ENCODE assay signal across 8 mouse cellular contexts in the genomic region with DNA sequence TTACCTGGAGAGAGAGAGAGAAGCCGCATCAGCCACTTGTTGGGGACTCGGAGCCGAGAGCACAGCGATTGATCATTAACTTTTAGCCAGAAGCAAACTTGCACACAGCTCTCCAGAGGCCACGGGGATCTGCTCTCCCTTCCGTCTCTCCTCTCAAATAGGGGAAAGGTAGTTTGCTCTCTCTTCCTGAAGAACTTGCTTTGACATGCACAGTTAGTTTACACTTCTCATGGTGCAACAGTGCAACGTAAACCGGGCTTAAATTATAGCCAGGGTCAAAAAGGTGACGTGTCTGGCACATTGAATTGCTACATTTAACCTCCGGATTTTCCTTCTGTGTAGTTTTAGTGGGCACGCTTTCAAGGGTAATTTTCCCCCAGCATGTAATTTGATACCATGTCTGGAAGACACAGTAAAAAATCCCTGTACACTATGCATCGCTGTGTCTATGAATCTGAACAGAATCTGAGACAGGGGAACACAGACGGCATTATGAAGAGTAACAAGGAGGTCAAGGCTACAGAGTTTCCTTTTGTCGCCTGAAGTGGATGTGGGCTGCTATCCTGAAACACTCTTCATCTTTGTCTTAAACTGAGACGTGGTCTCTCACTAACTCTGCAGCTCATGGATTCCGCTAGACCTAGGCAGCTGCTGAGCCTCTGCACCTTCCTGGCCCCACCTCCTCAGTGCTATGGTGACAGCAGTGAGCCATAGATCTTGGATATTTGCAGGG.
A peak's percentile ranks its signal among the peaks of the same experiment; 100 is the strongest.
DNase-seq lines count a peak whose midpoint lies in the region; ATAC-seq and TF ChIP-seq lines count a peak whose summit lies in the region.

No protein-coding gene starts in this region.

- H3ac ChIP-seq in myocyte (ENCODE audit: control insufficient read depth, insufficient read length), result no peak overlapping the region

- no peak overlapping the region; the same call in 1 of the 2 replicates for H3K9ac ChIP-seq in heart, postnatal 0 days (replicated peaks; ENCODE audit: low read depth, low read length)
- H3K9ac ChIP-seq in embryonic facial prominence, embryonic 14.5 days (ENCODE audit: low read depth, low read length), result 0 out of 2 replicates have a peak overlapping the region, but pooled peaks have one; percentile 1
- H3K9ac ChIP-seq in kidney, postnatal 0 days (ENCODE audit: low read depth, low read length), result peak overlapping the region; percentile 2; the same call in 1 of the 2 replicates

- 38% methylated on average over 16 of the region's 16 CpGs for WGBS in heart, postnatal 0 days
- WGBS in embryonic facial prominence, embryonic 14.5 days, result 12% methylated on average over 16 of the region's 16 CpGs
- 1% methylated on average over 16 of the region's 16 CpGs for WGBS in kidney, postnatal 0 days

- TF ChIP-seq CTCF in heart, postnatal 0 days (IDR thresholded peaks at IDR 0.05; ENCODE audit: low read depth), result no peak
- TF ChIP-seq CTCF in kidney, postnatal 0 days (IDR thresholded peaks at IDR 0.05; ENCODE audit: low read depth), result no peak

- 0 out of 2 replicates have a peak overlapping the region, but pooled peaks have one; percentile 17 for H3K4me3 ChIP-seq in heart, postnatal 0 days (ENCODE audit: low read depth, low read length)
- peak overlapping the region; percentile 5; the same call in 1 of the 2 replicates for H3K4me3 ChIP-seq in embryonic facial prominence, embryonic 14.5 days (ENCODE audit: low read depth, low read length)
- H3K4me3 ChIP-seq in kidney, postnatal 0 days (replicated peaks; ENCODE audit: low read depth, low read length), result peak overlapping the region; percentile 5; the same call in 1 of the 2 replicates
- no peak overlapping the region for H3K4me3 ChIP-seq in myocyte

- peaks cover 8% of the 10 kb centered on the region for H3K4me1 ChIP-seq in heart, postnatal 0 days (ENCODE audit: control insufficient read depth, insufficient read depth)
- peaks cover 24% of the 10 kb centered on the region for H3K4me1 ChIP-seq in embryonic facial prominence, embryonic 14.5 days (ENCODE audit: control insufficient read depth, insufficient read depth, low read length)
- H3K4me1 ChIP-seq in kidney, postnatal 0 days (replicated peaks; ENCODE audit: insufficient read depth, low read length), result 0 out of 2 replicates have a peak, but pooled peaks cover 3% of the 10 kb centered on the region

- intact Hi-C loops in heart, postnatal 36 days (cut with DNase I), result loop anchor here (5.0 kb wide), 1 partner anchor 691 kb away; no protein-coding TSS in a partner anchor

- DNase-seq in heart, postnatal 0 days (ENCODE audit: low spot score), result no peak
- no peak for DNase-seq in heart, postnatal 36 days
- DNase-seq in embryonic facial prominence, embryonic 14.5 days (ENCODE audit: low spot score), result peak; percentile 67
- peak; percentile 78 for DNase-seq in kidney, postnatal 0 days (ENCODE audit: low spot score)
- DNase-seq in B cell, adult 2 months, result no peak
- DNase-seq in urinary bladder, postnatal 10 days (ENCODE audit: low spot score), result no peak
- no peak for DNase-seq in MN1 (ENCODE audit: low spot score)

- no peaks in the 10 kb centered on the region for H3K27me3 ChIP-seq in heart, postnatal 0 days (ENCODE audit: control insufficient read depth, insufficient read depth, low read length)
- no peaks in the 10 kb centered on the region for H3K27me3 ChIP-seq in embryonic facial prominence, embryonic 14.5 days (replicated peaks; ENCODE audit: control insufficient read depth, insufficient read depth, low read length)
- H3K27me3 ChIP-seq in kidney, postnatal 0 days (ENCODE audit: insufficient read depth, low read length), result no peaks in the 10 kb centered on the region
- H3K27me3 ChIP-seq in myocyte (ENCODE audit: control insufficient read depth, insufficient read depth, insufficient read length), result no peaks in the 10 kb centered on the region

- TF ChIP-seq POLR2A in myocyte (IDR thresholded peaks at IDR 0.05; ENCODE audit: insufficient read length, low read depth), result no peak

- no peaks in the 10 kb centered on the region for H3K36me3 ChIP-seq in heart, postnatal 0 days (replicated peaks; ENCODE audit: control insufficient read depth, insufficient read depth, low read length)
- H3K36me3 ChIP-seq in embryonic facial prominence, embryonic 14.5 days (ENCODE audit: control insufficient read depth, insufficient read depth, low read length), result no peaks in the 10 kb centered on the region
- H3K36me3 ChIP-seq in kidney, postnatal 0 days (ENCODE audit: insufficient read depth, low read length), result no peaks in the 10 kb centered on the region
- no peaks in the 10 kb centered on the region for H3K36me3 ChIP-seq in myocyte (ENCODE audit: control insufficient read depth, insufficient read depth)

- no peak for TF ChIP-seq EP300 in heart, postnatal 0 days (IDR thresholded peaks at IDR 0.05; ENCODE audit: low read depth)

- no peak for ATAC-seq in heart, postnatal 0 days (ENCODE audit: insufficient read depth, low read depth)
- ATAC-seq in embryonic facial prominence, embryonic 14.5 days (ENCODE audit: low read depth), result peak; percentile 76
- peak; percentile 77 for ATAC-seq in kidney, postnatal 0 days (replicated peaks; ENCODE audit: low FRiP score, low read depth)

- no peak overlapping the region for H3K27ac ChIP-seq in heart, postnatal 0 days (ENCODE audit: low read depth)
- H3K27ac ChIP-seq in embryonic facial prominence, embryonic 14.5 days (replicated peaks; ENCODE audit: low read depth, low read length), result peak overlapping the region; percentile 17
- peak overlapping the region; percentile 52; the same call in 1 of the 2 replicates for H3K27ac ChIP-seq in kidney, postnatal 0 days

- no peaks in the 10 kb centered on the region for H3K9me3 ChIP-seq in heart, postnatal 0 days (replicated peaks; ENCODE audit: control insufficient read depth, low read length)
- no peaks in the 10 kb centered on the region for H3K9me3 ChIP-seq in embryonic facial prominence, embryonic 14.5 days (ENCODE audit: control insufficient read depth, low read length)
- no peaks in the 10 kb centered on the region for H3K9me3 ChIP-seq in kidney, postnatal 0 days (replicated peaks; ENCODE audit: low read length)

- H3K79me2 ChIP-seq in myocyte (ENCODE audit: control insufficient read depth, insufficient read depth), result no peaks in the 10 kb centered on the region

- H3K4me2 ChIP-seq in heart, postnatal 0 days (ENCODE audit: low read depth, low read length), result peak overlapping the region; percentile 41
- H3K4me2 ChIP-seq in embryonic facial prominence, embryonic 14.5 days (ENCODE audit: low read depth, low read length), result peak overlapping the region; percentile 41
- H3K4me2 ChIP-seq in kidney, postnatal 0 days (ENCODE audit: low read length), result peak overlapping the region; percentile 45
- H3K4me2 ChIP-seq in myocyte (ENCODE audit: low read depth), result peak overlapping the region; percentile 6

TF ChIP-seq in myocyte, 11 proteins besides CTCF, POLR2A, EP300 and RAD21:
- TF ChIP-seq MYOG (IDR thresholded peaks at IDR 0.05; ENCODE audit: control insufficient read depth in 1 of 3, insufficient read depth in 1 of 3, insufficient read length in 2 of 3, low read depth in 2 of 3) (no peak), TCF3 (IDR thresholded peaks at IDR 0.05; ENCODE audit: insufficient read length, low read depth) (no peak), POLR2AphosphoS2 (IDR thresholded peaks at IDR 0.05; ENCODE audit: insufficient read length, low read depth) (no peak), CEBPB (IDR thresholded peaks at IDR 0.05; ENCODE audit: insufficient read depth, poor library complexity, severe bottlenecking) (no peak), USF1 (IDR thresholded peaks at IDR 0.05; ENCODE audit: low read depth) (no peak), MYOD1 (IDR thresholded peaks at IDR 0.05; ENCODE audit: control insufficient read depth in 1 of 3, insufficient read length in 2 of 3, low read depth in 2 of 3) (no peak), REST (IDR thresholded peaks at IDR 0.05; ENCODE audit: insufficient read depth, insufficient read length) (no peak), TCF12 (IDR thresholded peaks at IDR 0.05; ENCODE audit: insufficient read depth, poor library complexity, severe bottlenecking) (no peak), MAX (IDR thresholded peaks at IDR 0.05; ENCODE audit: low read depth) (no peak), E2F4 (IDR thresholded peaks at IDR 0.05; ENCODE audit: insufficient read depth) (no peak), SRF (IDR thresholded peaks at IDR 0.05; ENCODE audit: control insufficient read depth, insufficient read length, low read depth) (no peak)

Comparison
In these comparisons a context has a peak if more than half of its experiments do, and no peak if none do; other contexts are left out.
1. DNase-seq: peak in embryonic facial prominence, embryonic 14.5 days (single experiment) and kidney, postnatal 0 days (single experiment); none in heart, postnatal 0 days (single experiment), heart, postnatal 36 days (0 of 2), B cell, adult 2 months (0 of 2), urinary bladder, postnatal 10 days (single experiment) and MN1 (single experiment).
2. Peak in every context shown above with its lines, with median percentiles within 50 percentile points of each other: H3K4me2 ChIP-seq.